Mouse (Mus musculus) hindbrain, embryonic 14.5 days (tissue): Measurements from ENCODE around the gene Mybl2. TPM values are rescaled to one million over a fixed set of nuclear protein-coding genes. Genes with fewer than 3 reads are reported as not detected.

Experiments used
- ATAC-seq: fragments of 200-750 bp; cut with Nextera tagmentation; 2 replicates; pipeline ENCODE4 v1.8.0; 2017; ENCODE audit warnings: moderate number of reproducible peaks, mild to moderate bottlenecking, moderate TSS enrichment, moderate library complexity; ENCODE audit not compliant: low FRiP score
- DNase-seq: peaks from one replicate; pipeline ENCODE4 v3.0.0-alpha.2; 2015; ENCODE audit warnings: low spot score
- H3K27ac ChIP-seq: fragments of 300-500 bp; sonication (generic); 2 replicates; pipeline ENCODE4 v1.5.1; 2014; ENCODE audit warnings: mild to moderate bottlenecking, moderate library complexity
- H3K27me3 ChIP-seq: fragments of 300-500 bp; sonication (generic); 2 replicates; pipeline ENCODE4 v1.6.1; 2014; ENCODE audit warnings: mild to moderate bottlenecking, low read length, mixed read lengths; ENCODE audit not compliant: control insufficient read depth, insufficient read depth
- H3K36me3 ChIP-seq: fragments of 300-500 bp; sonication (generic); replicated peaks from 2 replicates; pipeline ENCODE4 v1.6.1; 2014; ENCODE audit not compliant: control insufficient read depth, insufficient read depth
- H3K4me1 ChIP-seq: fragments of 300-500 bp; sonication (generic); replicated peaks from 2 replicates; pipeline ENCODE4 v1.6.1; 2014; ENCODE audit warnings: antibody characterized with exemption, low read length, mixed read lengths; ENCODE audit not compliant: control insufficient read depth, insufficient read depth
- H3K4me2 ChIP-seq: fragments of 300-500 bp; sonication (generic); replicated peaks from 2 replicates; pipeline ENCODE4 v1.6.1; 2014; ENCODE audit warnings: mild to moderate bottlenecking, moderate library complexity
- H3K4me3 ChIP-seq: fragments of 300-500 bp; sonication (generic); replicated peaks from 2 replicates; pipeline ENCODE4 v1.5.1; 2014; ENCODE audit warnings: mild to moderate bottlenecking, low read length
- H3K9ac ChIP-seq: fragments of 300-500 bp; sonication (generic); 2 replicates; pipeline ENCODE4 v1.6.1; 2014
- H3K9me3 ChIP-seq: fragments of 300-500 bp; sonication (generic); 2 replicates; pipeline ENCODE4 v1.6.1; 2016; ENCODE audit warnings: low read length; ENCODE audit not compliant: control insufficient read depth
- WGBS: fragments of 180-500 bp; shearing (Covaris S2); extraction: QIAGEN DNeasy Blood & Tissue Kit; methylation state at CpG from one replicate; pipeline ENCODE4 v1.1.7; 2014; 5-methylcytosine and 5-hydroxymethylcytosine counted together
- microRNA-seq: library from miRNA; unstranded; fragments of <30 nt; microRNA quantifications from one replicate; pipeline ENCODE4, GENCODE M21; 2016
- polyA plus RNA-seq: library from polyadenylated mRNA; unstranded; fragments of >200 nt; fragmentation: Nextera tagmentation; extraction: Ambion mirVana; gene quantifications from 2 replicates; pipeline ENCODE4 v1.2.1, GENCODE M21; 2014

Gene Mybl2
- polyA plus RNA-seq, 1 experiment from 2014 or later, result 3.8 TPM

DNA sequence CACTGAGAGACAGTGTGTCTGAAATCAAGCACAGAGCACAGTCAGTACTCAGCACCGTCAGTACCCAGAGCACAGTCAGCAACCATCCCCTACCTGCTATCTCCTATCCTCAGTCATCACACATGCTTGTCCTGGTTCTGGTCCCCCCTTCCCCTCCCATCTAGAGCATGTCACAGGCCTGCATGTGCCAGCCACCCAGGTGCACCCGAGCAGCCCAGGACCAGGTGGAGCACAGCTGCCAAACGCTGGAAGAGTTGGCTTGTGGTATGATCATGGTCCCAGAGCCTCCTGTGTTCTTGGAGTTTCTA lies 66.8 kb downstream of the Mybl2 start:
- no peaks in the 10 kb centered on the region for H3K4me1 ChIP-seq
- DNase-seq, result no peak
- H3K9me3 ChIP-seq, result no peaks in the 10 kb centered on the region
- H3K27ac ChIP-seq, result no peak overlapping the region
- ATAC-seq, result no peak
- no peak overlapping the region for H3K4me2 ChIP-seq
- H3K9ac ChIP-seq, result no peak overlapping the region
- 78% methylated on average over 3 of the region's 3 CpGs for WGBS
- no peak overlapping the region for H3K4me3 ChIP-seq
- H3K27me3 ChIP-seq, result peaks cover 11% of the 10 kb centered on the region; the same call in 1 of the 2 replicates
- H3K36me3 ChIP-seq, result no peaks in the 10 kb centered on the region

DNA sequence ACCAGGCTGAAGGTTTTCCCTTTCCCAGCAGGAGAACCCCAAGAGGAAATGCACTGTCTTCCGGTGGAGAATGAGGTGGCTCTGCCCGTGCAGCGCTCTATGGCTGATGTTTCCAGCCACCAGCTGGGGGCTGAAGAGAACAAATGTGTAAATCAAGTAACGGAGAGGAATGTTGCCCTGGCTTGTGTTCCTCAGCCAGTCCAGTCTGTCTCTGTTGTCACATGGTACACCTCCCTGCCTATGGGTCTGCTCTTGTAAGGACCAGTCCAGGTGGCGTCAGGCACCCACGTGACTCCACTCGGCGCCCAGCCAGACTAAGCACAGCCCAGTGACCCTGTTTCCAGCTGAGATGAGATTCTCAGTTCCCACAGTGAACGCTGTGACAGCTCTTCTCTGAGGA lies 67.8 kb downstream of the Mybl2 start:
- H3K27me3 ChIP-seq, result peaks cover 11% of the 10 kb centered on the region; the same call in 1 of the 2 replicates
- peak overlapping the region; percentile 16; the same call in 1 of the 2 replicates for H3K27ac ChIP-seq
- WGBS, result 19% methylated on average over 9 of the region's 9 CpGs
- no peak overlapping the region for H3K9ac ChIP-seq
- DNase-seq (peak; percentile 62), ATAC-seq (peak; percentile 90)
- H3K9me3 ChIP-seq, result no peaks in the 10 kb centered on the region
- H3K4me1 ChIP-seq, result no peaks in the 10 kb centered on the region
- no peak overlapping the region for H3K4me3 ChIP-seq
- no peaks in the 10 kb centered on the region for H3K36me3 ChIP-seq
- H3K4me2 ChIP-seq, result peak overlapping the region; percentile 34

DNA sequence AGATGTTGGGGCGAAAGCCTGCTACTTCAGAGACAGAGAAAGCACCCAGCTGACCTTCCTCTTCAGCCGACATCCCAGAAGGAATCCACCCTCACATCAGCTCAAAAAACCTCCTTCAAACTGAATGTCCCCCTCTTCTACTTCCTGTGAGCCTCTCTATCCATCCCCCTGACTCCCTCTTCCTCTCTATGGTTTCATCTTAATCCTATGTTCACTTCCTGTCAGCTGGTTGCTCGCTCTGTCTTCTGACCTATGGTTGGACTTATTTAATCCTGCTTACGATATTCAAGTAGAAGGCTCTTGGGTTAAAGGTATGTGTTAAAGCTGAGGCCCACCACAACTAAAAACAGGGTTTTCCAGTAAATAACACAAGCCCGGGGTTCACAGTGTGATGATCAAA lies 69.0 kb downstream of the Mybl2 start:
- Histone ChIP-seq H3K9me3 (no peaks in the 10 kb centered on the region), H3K27ac (no peak overlapping the region), H3K4me1 (no peaks in the 10 kb centered on the region), H3K4me2 (no peak overlapping the region), H3K36me3 (no peaks in the 10 kb centered on the region), H3K9ac (no peak overlapping the region), H3K27me3 (peaks cover 11% of the 10 kb centered on the region; the same call in 1 of the 2 replicates), H3K4me3 (no peak overlapping the region)
- WGBS, result 84% methylated on average over 5 of the region's 5 CpGs
- DNase-seq (no peak), ATAC-seq (no peak)

DNA sequence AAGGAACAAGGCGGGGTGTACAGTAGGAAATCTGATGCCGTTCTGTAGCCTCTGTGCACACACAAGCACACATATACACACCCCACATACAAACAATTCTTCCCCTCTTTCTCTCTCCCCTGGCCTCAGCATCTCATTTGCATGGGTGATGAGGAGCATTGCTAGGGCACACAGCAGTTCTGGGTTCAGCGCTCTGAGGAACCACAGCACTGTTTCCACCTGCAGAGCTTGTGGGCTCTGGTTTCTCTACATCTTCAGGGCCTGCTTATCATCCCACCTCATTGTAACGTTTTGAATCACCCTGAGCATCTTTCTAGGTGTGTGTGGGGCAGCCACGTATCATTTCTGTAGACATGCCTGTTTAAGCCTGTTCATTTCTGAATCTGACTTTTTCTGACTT lies 76.3 kb downstream of the Mybl2 start:
- H3K27me3 ChIP-seq, result no peaks in the 10 kb centered on the region
- no peak overlapping the region for H3K9ac ChIP-seq
- no peak overlapping the region for H3K4me2 ChIP-seq
- H3K36me3 ChIP-seq, result no peaks in the 10 kb centered on the region
- DNase-seq (no peak), ATAC-seq (no peak)
- H3K4me1 ChIP-seq, result no peaks in the 10 kb centered on the region
- no peaks in the 10 kb centered on the region for H3K9me3 ChIP-seq
- WGBS, result 77% methylated on average over 5 of the region's 5 CpGs
- no peak overlapping the region for H3K4me3 ChIP-seq
- H3K27ac ChIP-seq, result no peak overlapping the region

DNA sequence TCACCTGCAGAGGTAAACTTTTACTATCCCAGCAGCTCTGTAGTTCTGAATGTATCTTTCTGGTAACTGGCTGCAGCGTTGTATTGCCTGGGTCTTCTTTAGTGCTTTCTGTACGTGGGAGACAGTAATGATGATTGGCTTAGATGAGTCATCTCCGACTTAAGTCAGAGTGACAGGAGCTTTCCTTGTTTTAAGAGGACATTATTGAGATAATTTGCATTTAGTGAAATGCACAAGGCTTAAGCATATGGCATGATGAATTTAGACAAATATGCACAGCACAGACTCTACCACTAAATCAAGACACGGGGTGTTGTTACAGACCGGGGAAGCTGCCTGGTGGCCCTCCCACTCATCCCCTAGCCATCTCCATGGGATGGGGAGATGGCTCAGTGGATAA lies 77.8 kb downstream of the Mybl2 start:
- Histone ChIP-seq H3K4me2 (no peak overlapping the region), H3K4me1 (no peaks in the 10 kb centered on the region), H3K9ac (no peak overlapping the region), H3K27me3 (no peaks in the 10 kb centered on the region), H3K9me3 (no peaks in the 10 kb centered on the region), H3K4me3 (no peak overlapping the region), H3K36me3 (no peaks in the 10 kb centered on the region), H3K27ac (no peak overlapping the region)
- 87% methylated on average over 5 of the region's 5 CpGs for WGBS
- ATAC-seq, result no peak
- DNase-seq, result no peak

Small RNAs within 50 kb of the gene (microRNA-seq; reads per million reads assigned to microRNA genes)
- not detected for gene Gm22174
- not detected for gene Mir7003

Other genes with a start within 250 kb of the Mybl2 start
- 131 and 134 TPM in 2 replicates for gene Srsf6, start 123.2 kb upstream of the Mybl2 start, polyA plus RNA-seq
- 3.9 and 4.3 TPM in 2 replicates for gene L3mbtl1, start 111.2 kb upstream of the Mybl2 start, polyA plus RNA-seq
- gene Sgk2, start 67.4 kb upstream of the Mybl2 start, polyA plus RNA-seq, result 0.33 TPM in 1 of 2 replicates, not detected in the other
- 36.0 and 38.2 TPM in 2 replicates for gene Ift52, start 37.3 kb upstream of the Mybl2 start, polyA plus RNA-seq
- gene Gtsf1l, start 33.2 kb downstream of the Mybl2 start, polyA plus RNA-seq, result 0.35 and 0.58 TPM in 2 replicates
- 28.7 and 31.4 TPM in 2 replicates for gene Tox2, start 148.4 kb downstream of the Mybl2 start, polyA plus RNA-seq